Mouse (Mus musculus): ENCODE data around the gene Ncln.
"Not testable (repeated sequence)": the region's sequence is repeated elsewhere in the genome, so short reads cannot be mapped to it uniquely, and the experiment has no call there.

Ncln gene

GRCm38 (mm10) chr10:81460471-81460870, 35.7 kb downstream of the Ncln start:
- no peak for DNase-seq

DNA sequence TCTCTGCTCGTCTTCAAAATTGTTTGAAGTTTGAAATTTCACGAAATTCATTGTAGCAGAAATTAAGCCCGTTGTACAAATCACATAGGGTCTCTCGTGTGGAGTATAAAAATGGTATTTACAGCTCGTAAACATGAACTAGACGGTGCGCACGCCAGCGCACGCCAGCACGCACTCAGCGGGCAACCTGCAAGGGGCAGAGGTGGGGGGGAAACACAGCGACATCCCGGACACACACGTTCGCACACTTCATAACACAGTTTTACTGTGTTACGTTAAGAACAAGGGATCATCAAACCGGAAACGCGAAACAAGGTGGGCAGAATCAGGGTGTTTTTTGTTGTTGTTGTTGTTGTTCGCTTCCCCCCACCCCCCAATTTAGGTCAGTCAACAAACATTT, 36.8 kb downstream of the Ncln start:
- no peak for DNase-seq

DNA sequence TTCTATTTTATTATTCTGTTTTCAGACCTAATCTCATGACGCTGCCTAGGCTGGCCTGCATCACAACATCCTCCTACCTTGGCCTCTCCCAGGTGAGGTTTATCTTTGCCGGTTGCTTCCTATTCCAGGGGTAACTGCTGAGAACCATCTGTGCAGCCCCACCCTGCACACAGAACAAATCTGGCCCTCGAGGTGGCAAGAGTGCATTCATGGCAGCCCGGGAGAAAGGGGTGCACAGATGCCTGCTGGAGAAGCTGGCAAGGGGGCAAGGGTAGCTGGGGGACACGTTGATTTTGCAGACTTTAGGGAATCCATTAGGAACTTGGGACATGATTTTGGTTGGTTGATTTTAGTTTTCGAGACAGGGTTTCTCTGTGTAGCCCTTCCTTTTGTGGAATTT, 37.9 kb downstream of the Ncln start:
- no peak for DNase-seq

DNA sequence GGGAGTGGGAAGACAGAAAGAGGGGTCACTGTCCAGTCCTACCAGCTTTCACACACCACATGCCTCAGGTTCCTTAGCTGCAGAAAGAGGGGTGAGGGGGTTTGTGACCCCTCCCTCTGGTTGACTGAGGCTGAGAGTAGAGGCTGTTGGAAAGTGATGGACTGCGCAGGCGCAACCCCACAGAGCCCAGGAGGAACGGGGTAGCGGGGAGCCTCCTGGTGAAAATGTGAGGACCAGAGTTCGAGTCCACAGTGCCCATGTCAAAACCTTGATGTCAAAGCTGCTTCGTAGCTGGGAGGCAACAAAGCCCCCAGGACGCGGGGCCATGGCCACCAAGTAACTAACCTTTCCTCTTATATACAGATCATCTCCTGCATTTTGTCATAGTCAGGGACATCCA, 38.6 kb downstream of the Ncln start:
- DNase-seq = no peak

- no peak for DNase-seq
Observed at GRCm38 (mm10) chr10:81456983-81457563, 39.1 kb downstream of the Ncln start.

DNA sequence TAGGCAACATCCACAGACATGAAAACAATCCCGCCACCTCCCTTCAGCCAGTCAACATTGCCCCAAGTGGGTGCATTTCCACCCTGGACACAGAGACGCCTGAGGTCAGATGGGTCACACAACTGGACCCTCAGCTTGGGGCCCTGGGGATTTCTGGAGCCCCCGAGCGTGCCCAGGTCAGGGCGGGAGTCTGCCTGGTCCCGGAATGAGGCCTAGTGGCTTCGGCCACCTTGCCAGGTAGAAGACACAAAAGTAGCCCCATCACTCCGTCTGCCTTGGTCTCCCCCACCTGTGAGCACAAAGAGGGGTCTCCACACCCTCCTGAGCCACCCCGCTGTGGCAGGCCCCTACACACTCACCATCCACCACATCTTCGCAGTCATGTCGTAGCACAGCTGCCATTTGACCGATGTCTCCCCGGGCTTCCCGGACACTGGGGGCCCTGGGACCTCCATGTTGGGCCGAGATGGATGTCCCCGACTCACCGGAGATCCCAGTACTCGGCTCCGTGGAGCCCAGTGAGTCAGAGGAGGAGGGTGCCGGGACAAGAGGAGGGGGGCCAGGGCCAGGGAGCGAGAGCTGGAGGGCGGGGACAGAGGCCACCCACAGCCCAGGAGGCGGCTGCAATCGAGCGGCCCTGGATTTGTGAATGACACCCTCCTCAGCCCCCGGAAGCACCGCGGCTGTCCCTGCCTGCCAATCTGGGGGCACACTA, 40.9 kb downstream of the Ncln start, which contains the start of gene Nfic:
Gene Nfic (minus strand): TSS at position 455 of the 715 bp plus-strand sequence.
- DNase-seq = no peak

DNA sequence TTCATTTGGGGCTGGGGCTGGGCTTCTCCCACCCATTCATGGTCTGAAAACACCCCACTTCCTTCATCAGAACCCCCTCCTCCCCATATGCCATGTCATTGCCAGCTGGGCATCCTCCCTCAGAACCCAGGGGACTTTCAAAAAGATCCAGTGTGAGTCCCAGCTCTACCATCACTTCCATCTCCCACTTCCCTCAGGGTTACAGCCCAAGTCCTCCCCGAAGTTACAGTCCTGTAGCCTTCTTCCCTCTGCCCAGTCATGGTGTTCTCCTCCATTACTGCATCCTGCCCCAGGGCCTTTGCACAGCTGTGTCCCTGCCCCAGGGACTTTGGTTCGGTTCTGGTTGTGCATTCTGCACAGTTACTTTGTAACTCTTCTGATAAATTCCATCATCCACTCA, 42.1 kb downstream of the Ncln start:
- no peak for DNase-seq

DNA sequence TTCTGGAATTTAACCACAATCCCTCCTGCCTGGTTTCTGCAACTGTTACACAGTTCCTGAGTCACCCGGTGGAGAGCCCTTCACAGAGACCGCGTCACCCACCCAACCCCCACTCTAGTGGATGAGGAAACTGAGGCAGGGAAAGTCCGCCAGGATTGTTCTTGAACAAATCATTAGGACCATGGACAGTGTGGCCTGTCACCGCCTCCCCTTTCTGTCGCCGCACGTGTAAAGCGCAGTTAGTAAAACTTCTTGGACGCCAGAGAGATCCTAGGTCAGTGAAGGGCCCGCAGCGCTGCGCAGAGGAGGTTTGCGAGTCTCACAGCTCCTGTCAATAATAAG, 43.3 kb downstream of the Ncln start:
- DNase-seq = no peak

DNA sequence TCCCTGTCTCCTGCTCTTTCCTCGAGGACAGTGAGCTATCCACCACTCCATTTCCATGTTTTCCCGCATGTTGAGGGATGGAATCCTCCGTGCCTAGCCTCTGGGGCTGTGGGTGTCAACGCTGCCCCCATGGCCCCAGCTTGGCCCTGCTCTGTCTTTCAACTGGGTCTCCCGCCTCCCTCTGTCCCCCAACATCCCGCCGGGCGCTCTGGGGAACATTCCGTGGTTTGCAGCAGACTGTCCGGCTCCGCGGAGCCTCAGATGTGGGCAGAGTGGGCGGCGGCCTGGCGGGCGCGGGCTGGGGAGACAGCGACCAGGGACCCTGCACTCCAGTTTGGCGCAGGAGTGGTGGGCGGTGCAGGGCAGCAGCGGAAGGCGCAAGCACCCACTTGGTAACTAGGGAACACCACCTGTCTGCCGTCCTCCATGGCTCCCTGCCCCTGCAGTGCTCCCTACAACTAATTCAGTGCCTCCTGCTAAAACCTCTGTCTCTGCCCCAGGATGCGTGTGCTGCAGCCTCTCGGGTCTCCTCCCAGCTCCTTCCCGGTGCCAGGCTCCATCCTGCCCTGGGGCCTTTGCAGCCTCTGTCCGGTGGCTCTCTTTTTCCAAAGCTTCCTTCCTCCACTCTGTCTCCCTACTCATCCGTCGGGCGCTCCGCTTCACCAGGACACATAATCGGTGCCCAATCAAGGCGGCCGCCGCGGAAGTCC, 43.8 kb downstream of the Ncln start:
- DNase-seq = no peak

DNA sequence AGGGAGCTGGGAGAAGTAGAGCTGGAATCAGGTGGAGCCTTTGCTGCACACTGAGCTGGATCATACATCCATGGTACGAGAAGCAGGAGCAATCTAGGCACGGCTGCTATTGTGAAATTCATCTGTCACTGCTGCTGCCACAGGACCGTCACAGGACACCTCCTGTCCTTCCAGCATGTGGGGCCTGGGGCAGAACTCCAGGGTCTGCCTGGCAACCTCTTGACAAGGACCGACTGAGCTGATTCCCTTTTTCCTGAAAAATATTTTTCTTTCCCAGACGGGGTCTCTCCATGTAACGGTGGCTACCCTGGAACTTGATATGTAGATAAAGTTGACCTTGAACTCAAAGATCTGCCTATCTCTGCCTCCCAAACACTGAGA, 44.8 kb downstream of the Ncln start:
- DNase-seq = no peak

GRCm38 (mm10) chr10:81450641-81451364, 45.4 kb downstream of the Ncln start:
- DNase-seq = no peak

- DNase-seq = peak; percentile 91
Observed at GRCm38 (mm10) chr10:81450140-81450539, 46.1 kb downstream of the Ncln start.

DNA sequence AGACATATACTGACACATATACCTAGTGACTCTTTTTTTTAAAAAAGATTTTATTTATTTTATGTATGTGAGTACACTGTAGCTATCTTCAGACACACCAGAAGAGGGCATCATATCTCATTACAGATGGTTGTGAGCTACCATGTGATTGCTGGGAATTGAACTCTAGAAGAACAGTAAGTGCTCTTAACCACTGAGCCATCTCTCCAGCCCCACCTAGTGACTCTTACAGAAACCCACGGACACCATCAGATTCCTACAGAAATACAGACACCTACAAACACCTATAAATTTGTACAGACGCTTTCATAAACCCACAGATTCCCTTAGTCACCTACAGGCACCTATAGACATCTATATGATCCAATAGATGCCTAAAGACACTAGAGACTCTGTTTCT, 50.7 kb downstream of the Ncln start:
- not testable (repeated sequence) for DNase-seq

DNA sequence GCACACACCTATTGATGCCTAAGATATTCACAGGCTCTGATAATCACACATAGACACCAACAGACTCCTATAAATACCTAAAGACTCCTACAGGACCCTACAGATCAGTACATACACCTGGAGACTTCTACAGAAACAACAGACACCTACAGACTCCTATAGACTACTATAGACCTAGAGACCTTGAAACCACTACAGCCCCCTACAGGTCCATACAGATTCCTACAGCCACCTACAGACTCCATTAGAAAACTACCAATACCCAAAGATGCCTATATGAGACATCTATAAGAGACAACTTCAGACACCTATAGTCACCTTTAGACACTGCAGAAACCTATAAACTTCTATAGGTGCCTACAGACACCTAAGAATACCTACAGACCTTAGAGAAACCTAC, 55.2 kb downstream of the Ncln start:
- no peak for DNase-seq

Data from lung, postnatal 10 days (tissue).